In the genomic region with DNA sequence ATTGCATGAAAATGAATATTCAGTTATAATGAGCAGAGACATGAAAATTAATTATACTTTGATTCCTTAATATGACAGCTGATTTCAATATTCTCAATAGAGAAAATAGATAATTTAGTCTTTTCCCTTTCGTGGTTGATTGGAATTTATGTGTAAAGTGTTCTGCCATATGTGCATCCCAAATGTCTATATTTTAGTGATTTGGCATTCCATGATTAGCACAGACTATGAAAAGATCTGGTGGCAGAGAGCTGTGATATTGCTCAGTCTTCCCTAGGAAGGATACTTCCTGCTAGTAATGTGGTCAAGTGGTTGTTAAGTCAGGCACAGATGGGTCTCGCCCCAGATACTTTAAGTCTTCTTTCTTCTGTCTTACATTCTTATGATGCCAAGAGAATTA, we compare ENCODE assay signal across 27 mouse cellular contexts.
DNase-seq lines count a peak whose midpoint lies in the region; ATAC-seq and TF ChIP-seq lines count a peak whose summit lies in the region.
"Had no signal": no experiment of that assay in that cellular context is flagged by ENCODE, and none has a peak within 500 bp of the region (broad histone marks: within the 10 kb centered on the region; RNA-seq: fewer than 3 reads in every experiment).

No protein-coding gene starts in this region.

- no peak for DNase-seq in forebrain, embryonic 10.5 days (ENCODE audit: extremely low spot score, low spot score)
- DNase-seq in forebrain, embryonic 11.5 days (ENCODE audit: low spot score): no peak
- peak; percentile 12 for DNase-seq in brain, embryonic 18.5 days (ENCODE audit: low read depth, low spot score)
- peak; percentile 15 for DNase-seq in forebrain, postnatal 0 days
- no peak for DNase-seq in thymus, postnatal 36 days
- DNase-seq in kidney, adult 2 months: no peak
- DNase-seq: adrenal gland, adult 8-10 months; adrenal gland, postnatal 14 days; adrenal gland, postnatal 36 days; B cell, adult 2 months; cerebellum, adult 11 months; cerebellum, adult 18-20 months; cerebellum, adult 8-10 months; cerebellum, adult 9-11 months; cerebellum, postnatal 14 days; cerebellum, postnatal 36 days; embryo, embryonic 11 days had no signal

- no peaks in the 10 kb centered on the region for H3K4me1 ChIP-seq in forebrain, embryonic 13.5 days
- H3K4me1 ChIP-seq in forebrain, embryonic 10.5 days: no peaks in the 10 kb centered on the region
- H3K4me1 ChIP-seq in forebrain, embryonic 15.5 days: no peaks in the 10 kb centered on the region
- H3K4me1 ChIP-seq in forebrain, embryonic 11.5 days (replicated peaks; ENCODE audit: control insufficient read depth, insufficient read depth, low read length): no peaks in the 10 kb centered on the region
- H3K4me1 ChIP-seq in forebrain, postnatal 0 days (ENCODE audit: insufficient read depth): no peaks in the 10 kb centered on the region
- H3K4me1 ChIP-seq in kidney, adult 2 months (ENCODE audit: control insufficient read depth, insufficient read depth, low read length): no peaks in the 10 kb centered on the region
- H3K4me1 ChIP-seq: embryonic facial prominence, embryonic 13.5 days; embryonic facial prominence, embryonic 15.5 days had no signal

- WGBS in forebrain, embryonic 13.5 days: 83% methylated on average over 2 of the region's 2 CpGs
- 88% methylated on average over 2 of the region's 2 CpGs for WGBS in forebrain, embryonic 10.5 days
- 59% methylated on average over 2 of the region's 2 CpGs for WGBS in forebrain, embryonic 15.5 days
- 86% methylated on average over 2 of the region's 2 CpGs for WGBS in forebrain, embryonic 11.5 days
- 58% methylated on average over 2 of the region's 2 CpGs for WGBS in forebrain, postnatal 0 days
- WGBS in kidney, adult 2 months: 81% methylated on average over 2 of the region's 2 CpGs

- no peak overlapping the region for H3K9ac ChIP-seq in forebrain, embryonic 13.5 days
- H3K9ac ChIP-seq in forebrain, embryonic 15.5 days (replicated peaks): no peak overlapping the region
- H3K9ac ChIP-seq in forebrain, embryonic 11.5 days (ENCODE audit: low read length): no peak overlapping the region
- no peak overlapping the region for H3K9ac ChIP-seq in forebrain, postnatal 0 days
- H3K9ac ChIP-seq: embryonic facial prominence, embryonic 13.5 days; embryonic facial prominence, embryonic 15.5 days had no signal

- TF ChIP-seq CTCF in forebrain, postnatal 0 days (IDR thresholded peaks at IDR 0.05; ENCODE audit: low read depth): no peak
- TF ChIP-seq CTCF in kidney, adult 2 months (conservative IDR thresholded peaks at IDR 0.05; ENCODE audit: insufficient read depth, insufficient read length, low read depth, low read length): no peak

- no peaks in the 10 kb centered on the region for H3K9me3 ChIP-seq in forebrain, embryonic 13.5 days (replicated peaks)
- H3K9me3 ChIP-seq in forebrain, embryonic 10.5 days: no peaks in the 10 kb centered on the region
- H3K9me3 ChIP-seq in forebrain, embryonic 15.5 days: no peaks in the 10 kb centered on the region
- no peaks in the 10 kb centered on the region for H3K9me3 ChIP-seq in forebrain, embryonic 11.5 days (ENCODE audit: control insufficient read depth, low read length)
- H3K9me3 ChIP-seq in forebrain, postnatal 0 days (ENCODE audit: low read length): no peaks in the 10 kb centered on the region
- H3K9me3 ChIP-seq: embryonic facial prominence, embryonic 13.5 days; embryonic facial prominence, embryonic 15.5 days; G1E had no signal

- peak; percentile 41; the same call in 1 of the 2 replicates for ATAC-seq in forebrain, embryonic 13.5 days
- ATAC-seq in forebrain, embryonic 15.5 days (replicated peaks): peak; percentile 58; the same call in 1 of the 2 replicates
- ATAC-seq in forebrain, embryonic 11.5 days (replicated peaks; ENCODE audit: low FRiP score): no peak
- 0 out of 2 replicates have a peak, but pooled peaks have one; percentile 27 for ATAC-seq in forebrain, postnatal 0 days
- ATAC-seq: activated CD4-positive, CD25-positive, alpha-beta regulatory T cell, adult 4 months; CD4-positive, CD25-positive, alpha-beta regulatory T cell, adult 4 months; Patski had no signal

- no peak for TF ChIP-seq POLR2A in kidney, adult 2 months (IDR thresholded peaks at IDR 0.05; ENCODE audit: low read depth, low read length)

- no peaks in the 10 kb centered on the region for H3K27me3 ChIP-seq in forebrain, embryonic 13.5 days
- no peaks in the 10 kb centered on the region for H3K27me3 ChIP-seq in forebrain, embryonic 10.5 days (ENCODE audit: poor library complexity, severe bottlenecking)
- no peaks in the 10 kb centered on the region for H3K27me3 ChIP-seq in forebrain, embryonic 15.5 days
- no peaks in the 10 kb centered on the region for H3K27me3 ChIP-seq in forebrain, embryonic 11.5 days (ENCODE audit: control insufficient read depth, insufficient read depth, low read length)
- no peaks in the 10 kb centered on the region for H3K27me3 ChIP-seq in forebrain, postnatal 0 days (ENCODE audit: insufficient read depth, low read length)
- H3K27me3 ChIP-seq in kidney, adult 2 months (replicated peaks; ENCODE audit: control insufficient read depth, insufficient read depth, low read length): no peaks in the 10 kb centered on the region
- H3K27me3 ChIP-seq: CH12.LX; embryonic facial prominence, embryonic 13.5 days; embryonic facial prominence, embryonic 15.5 days; Patski had no signal

- H3K4me2 ChIP-seq in forebrain, embryonic 13.5 days: no peak overlapping the region
- no peak overlapping the region for H3K4me2 ChIP-seq in forebrain, embryonic 15.5 days (replicated peaks)
- H3K4me2 ChIP-seq in forebrain, embryonic 11.5 days (ENCODE audit: low read depth, low read length, severe bottlenecking): no peak overlapping the region
- no peak overlapping the region for H3K4me2 ChIP-seq in forebrain, postnatal 0 days (ENCODE audit: low read depth)
- H3K4me2 ChIP-seq: embryonic facial prominence, embryonic 13.5 days; embryonic facial prominence, embryonic 15.5 days had no signal

- H3K4me3 ChIP-seq in forebrain, embryonic 13.5 days: no peak overlapping the region
- H3K4me3 ChIP-seq in forebrain, embryonic 10.5 days: no peak overlapping the region
- H3K4me3 ChIP-seq in forebrain, embryonic 15.5 days: no peak overlapping the region
- H3K4me3 ChIP-seq in forebrain, embryonic 11.5 days (ENCODE audit: low read depth, low read length): no peak overlapping the region
- H3K4me3 ChIP-seq in forebrain, postnatal 0 days (ENCODE audit: low read depth, low read length): no peak overlapping the region
- no peak overlapping the region for H3K4me3 ChIP-seq in kidney, adult 2 months (ENCODE audit: insufficient read depth, low read depth, low read length)
- H3K4me3 ChIP-seq: embryonic facial prominence, embryonic 13.5 days; embryonic facial prominence, embryonic 15.5 days; erythroblast, embryonic 14.5 days had no signal

- no peak overlapping the region for H3K27ac ChIP-seq in forebrain, embryonic 13.5 days
- H3K27ac ChIP-seq in forebrain, embryonic 10.5 days: no peak overlapping the region
- no peak overlapping the region for H3K27ac ChIP-seq in forebrain, embryonic 15.5 days (replicated peaks)
- no peak overlapping the region for H3K27ac ChIP-seq in forebrain, embryonic 11.5 days (ENCODE audit: low read depth, low read length)
- H3K27ac ChIP-seq in forebrain, postnatal 0 days (ENCODE audit: low read depth, low read length): no peak overlapping the region
- no peak overlapping the region for H3K27ac ChIP-seq in kidney, adult 2 months (ENCODE audit: insufficient read depth, low read depth, low read length)
- H3K27ac ChIP-seq: embryonic facial prominence, embryonic 13.5 days; embryonic facial prominence, embryonic 15.5 days had no signal

- H3K36me3 ChIP-seq in forebrain, embryonic 13.5 days (ENCODE audit: poor library complexity, severe bottlenecking): no peaks in the 10 kb centered on the region
- H3K36me3 ChIP-seq in forebrain, embryonic 10.5 days (replicated peaks): no peaks in the 10 kb centered on the region
- no peaks in the 10 kb centered on the region for H3K36me3 ChIP-seq in forebrain, embryonic 15.5 days
- H3K36me3 ChIP-seq in forebrain, embryonic 11.5 days (ENCODE audit: control insufficient read depth, insufficient read depth, low read length): no peaks in the 10 kb centered on the region
- no peaks in the 10 kb centered on the region for H3K36me3 ChIP-seq in forebrain, postnatal 0 days (ENCODE audit: insufficient read depth)
- no peaks in the 10 kb centered on the region for H3K36me3 ChIP-seq in kidney, adult 2 months (ENCODE audit: control insufficient read depth, insufficient read depth, low read length)
- H3K36me3 ChIP-seq: embryonic facial prominence, embryonic 13.5 days; embryonic facial prominence, embryonic 15.5 days; G1E had no signal

Comparison
In these comparisons a context has a peak if more than half of its experiments do, and no peak if none do; other contexts are left out.
1. DNase-seq: peak in brain, embryonic 18.5 days (single experiment) and forebrain, postnatal 0 days (single experiment); none in forebrain, embryonic 10.5 days (single experiment), forebrain, embryonic 11.5 days (single experiment), thymus, postnatal 36 days (0 of 2) and kidney, adult 2 months (single experiment).